Mouse (Mus musculus) forebrain, embryonic 13.5 days (tissue): ENCODE measurements around the gene Gcgr. TPM values are rescaled to one million over a fixed set of nuclear protein-coding genes. Genes with fewer than 3 reads are reported as not detected.
A peak's percentile ranks its signal among the peaks of the same experiment; 100 is the strongest.
"Not testable (repeated sequence)": the region's sequence is repeated elsewhere in the genome, so short reads cannot be mapped to it uniquely, and the experiment has no call there.

Source experiments
- ATAC-seq: fragments of 200-750 bp; cut with Nextera tagmentation; 2 replicates; pipeline ENCODE4 v1.8.0; 2017
- H3K27ac ChIP-seq: fragments of 300-500 bp; sonication (generic); 2 replicates; pipeline ENCODE4 v1.5.1; 2015; ENCODE audit warnings: inconsistent platforms, mild to moderate bottlenecking, moderate library complexity
- H3K27me3 ChIP-seq: fragments of 300-500 bp; sonication (generic); 2 replicates; pipeline ENCODE4 v1.6.1; 2015; ENCODE audit warnings: mild to moderate bottlenecking, inconsistent platforms
- H3K36me3 ChIP-seq: fragments of 300-500 bp; sonication (generic); 2 replicates; pipeline ENCODE4 v1.6.1; 2015; ENCODE audit warnings: mild to moderate bottlenecking, inconsistent platforms; ENCODE audit not compliant: poor library complexity, severe bottlenecking
- H3K4me1 ChIP-seq: fragments of 300-500 bp; sonication (generic); 2 replicates; pipeline ENCODE4 v1.6.1; 2015; ENCODE audit warnings: inconsistent platforms
- H3K4me2 ChIP-seq: fragments of 300-500 bp; sonication (generic); 2 replicates; pipeline ENCODE4 v1.6.1; 2015; ENCODE audit warnings: inconsistent platforms, mild to moderate bottlenecking, moderate library complexity
- H3K4me3 ChIP-seq: fragments of 300-500 bp; sonication (generic); 2 replicates; pipeline ENCODE4 v1.5.1; 2015; ENCODE audit warnings: mild to moderate bottlenecking, inconsistent platforms
- H3K9ac ChIP-seq: fragments of 300-500 bp; sonication (generic); 2 replicates; pipeline ENCODE4 v1.6.1; 2015; ENCODE audit warnings: mild to moderate bottlenecking, inconsistent platforms
- H3K9me3 ChIP-seq: fragments of 300-500 bp; sonication (generic); replicated peaks from 2 replicates; pipeline ENCODE4 v1.6.1; 2016; ENCODE audit warnings: inconsistent platforms
- WGBS: fragments of 180-500 bp; shearing (Covaris S2); methylation state at CpG from one replicate; pipeline ENCODE4 v1.1.7; 2015; 5-methylcytosine and 5-hydroxymethylcytosine counted together
- polyA plus RNA-seq: library from polyadenylated mRNA; unstranded; fragments of >200 nt; fragmentation: Nextera tagmentation; extraction: Ambion mirVana; gene quantifications from 2 replicates; pipeline ENCODE4 v1.2.1, GENCODE M21; 2015

Gene Gcgr
- polyA plus RNA-seq, 1 experiment from 2014 or later, result 0.08 TPM

GRCm38 (mm10) chr11:120558843-120559242 lies 28.3 kb downstream of the Gcgr start:
- WGBS, result 87% methylated on average over 6 of the region's 6 CpGs
- not testable (repeated sequence) for ATAC-seq
- peaks cover 53% of the 10 kb centered on the region for H3K36me3 ChIP-seq

DNA sequence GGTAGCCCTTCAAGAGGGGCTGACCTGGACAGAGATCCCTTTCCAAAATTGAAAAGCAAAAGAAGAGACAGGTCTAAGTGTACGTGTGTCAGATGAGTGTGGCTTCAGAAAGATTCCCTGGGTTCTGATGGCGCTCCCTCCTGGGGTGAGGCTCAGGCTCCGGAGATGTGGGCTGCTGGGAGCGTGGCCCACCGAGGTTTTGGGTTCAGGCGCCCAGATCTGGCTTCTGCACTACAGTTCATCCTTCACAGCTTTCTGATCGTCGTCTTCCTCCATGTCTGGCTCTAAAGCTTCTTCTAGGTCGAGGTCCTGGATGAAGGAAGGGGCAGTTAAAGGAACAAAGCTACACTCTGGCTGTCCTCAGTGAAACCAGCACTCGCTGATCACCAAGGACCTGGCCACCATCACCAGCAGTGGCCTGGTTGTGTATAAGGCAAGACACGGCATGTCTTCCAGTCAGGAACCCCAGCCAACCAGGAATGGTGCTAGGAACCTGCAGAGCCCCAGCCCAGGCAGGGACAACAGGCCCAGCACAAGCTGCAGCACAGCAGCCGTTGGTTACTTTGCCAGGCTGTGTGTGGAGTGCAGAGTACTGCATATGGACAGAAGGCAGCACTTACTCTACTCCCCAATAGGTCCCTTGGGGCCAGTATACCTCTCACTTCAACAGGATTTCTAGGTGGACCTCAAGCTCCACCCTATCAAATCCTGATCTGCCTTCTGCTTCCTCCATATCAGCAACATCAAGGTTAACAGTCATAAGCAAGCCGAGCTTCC lies 30.6 kb downstream of the Gcgr start:
- Histone ChIP-seq H3K9ac (no peak overlapping the region), H3K36me3 (peaks cover 76% of the 10 kb centered on the region), H3K4me2 (no peak overlapping the region), H3K27me3 (no peaks in the 10 kb centered on the region), H3K27ac (no peak overlapping the region), H3K4me3 (no peak overlapping the region), H3K4me1 (no peaks in the 10 kb centered on the region), H3K9me3 (peaks cover 11% of the 10 kb centered on the region)
- no peak for ATAC-seq
- 92% methylated on average over 13 of the region's 13 CpGs for WGBS

More at GRCm38 (mm10) chr11:120558843-120559242, 28.3 kb downstream of the Gcgr start:
- H3K27me3 ChIP-seq, H3K9ac ChIP-seq, H3K4me1 ChIP-seq, H3K4me2 ChIP-seq, H3K27ac ChIP-seq, H3K4me3 ChIP-seq: not testable (repeated sequence)
- peaks cover 11% of the 10 kb centered on the region for H3K9me3 ChIP-seq

DNA sequence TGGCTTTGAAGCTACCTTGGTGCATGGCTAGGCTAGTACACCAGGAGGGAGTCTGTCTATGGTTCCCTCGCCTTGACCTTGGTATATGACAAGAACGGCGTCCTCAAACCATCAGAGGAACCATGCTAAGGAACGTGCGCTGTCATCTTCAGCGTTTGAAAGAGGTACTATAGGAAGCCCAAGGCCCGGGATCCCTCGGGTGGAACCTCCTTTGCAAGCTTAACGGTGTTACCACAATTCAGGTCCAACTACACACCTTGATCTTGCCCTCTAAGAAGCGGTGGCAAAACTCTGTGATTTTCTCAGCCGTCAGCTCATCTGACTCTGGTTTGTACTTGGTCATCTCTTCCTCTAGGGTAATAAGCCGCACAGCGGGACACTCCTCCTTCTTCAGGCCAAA lies 32.5 kb downstream of the Gcgr start:
- Histone ChIP-seq H3K4me3 (no peak overlapping the region), H3K9ac (no peak overlapping the region), H3K4me2 (no peak overlapping the region), H3K4me1 (no peaks in the 10 kb centered on the region), H3K36me3 (peaks cover 94% of the 10 kb centered on the region), H3K9me3 (peaks cover 1% of the 10 kb centered on the region; the same call in 1 of the 2 replicates), H3K27me3 (no peaks in the 10 kb centered on the region), H3K27ac (no peak overlapping the region)
- no peak for ATAC-seq
- 96% methylated on average over 13 of the region's 13 CpGs for WGBS

DNA sequence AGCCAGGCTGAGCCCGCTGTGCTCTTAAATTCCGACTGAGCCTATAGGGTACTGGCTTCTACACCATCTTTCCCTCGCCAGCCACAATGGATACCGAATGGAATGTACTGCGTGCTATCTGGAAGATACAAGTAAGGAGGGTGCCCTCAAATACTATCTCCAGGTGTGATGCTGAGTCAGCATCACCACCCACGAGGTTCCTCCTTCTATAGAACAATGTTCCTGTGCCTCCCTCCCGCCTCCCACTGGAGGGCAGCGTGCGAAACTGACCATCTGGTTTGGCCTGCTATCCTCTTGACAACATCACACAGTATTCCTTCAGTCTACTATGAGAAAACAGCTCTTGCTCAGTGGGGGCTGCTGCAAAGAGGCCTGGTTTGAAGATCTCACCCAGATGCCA lies 34.6 kb downstream of the Gcgr start:
- no peaks in the 10 kb centered on the region for H3K9me3 ChIP-seq
- ATAC-seq, result no peak
- H3K36me3 ChIP-seq, result peaks cover 98% of the 10 kb centered on the region
- no peak overlapping the region for H3K27ac ChIP-seq
- H3K4me3 ChIP-seq, result no peak overlapping the region
- H3K4me2 ChIP-seq, result no peak overlapping the region
- no peaks in the 10 kb centered on the region for H3K27me3 ChIP-seq
- WGBS, result 89% methylated on average over 9 of the region's 9 CpGs
- peak overlapping the region; percentile 4; the same call in 1 of the 2 replicates for H3K9ac ChIP-seq
- no peaks in the 10 kb centered on the region for H3K4me1 ChIP-seq

DNA sequence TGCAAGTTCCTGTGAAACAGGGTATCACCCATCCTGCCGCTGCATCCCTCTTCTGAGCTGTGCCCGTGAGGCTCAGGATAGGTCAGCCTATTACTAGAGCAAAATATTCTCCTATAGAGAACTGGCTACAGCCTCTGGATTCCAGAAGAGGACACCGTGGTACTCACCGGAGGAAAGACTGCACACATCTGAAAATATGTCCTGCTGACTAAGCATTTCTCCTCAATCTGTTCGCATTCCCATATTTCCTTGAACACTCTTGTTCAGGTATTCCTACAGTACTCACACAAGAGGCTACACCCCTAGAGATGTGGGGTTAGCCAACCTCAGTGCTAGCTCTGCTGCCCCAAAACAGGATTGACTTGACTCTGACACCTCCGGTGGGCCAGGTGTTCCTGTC lies 37.8 kb downstream of the Gcgr start:
- ATAC-seq, result no peak
- H3K36me3 ChIP-seq, result peaks cover 80% of the 10 kb centered on the region
- WGBS, result 92% methylated on average over 6 of the region's 6 CpGs

DNA sequence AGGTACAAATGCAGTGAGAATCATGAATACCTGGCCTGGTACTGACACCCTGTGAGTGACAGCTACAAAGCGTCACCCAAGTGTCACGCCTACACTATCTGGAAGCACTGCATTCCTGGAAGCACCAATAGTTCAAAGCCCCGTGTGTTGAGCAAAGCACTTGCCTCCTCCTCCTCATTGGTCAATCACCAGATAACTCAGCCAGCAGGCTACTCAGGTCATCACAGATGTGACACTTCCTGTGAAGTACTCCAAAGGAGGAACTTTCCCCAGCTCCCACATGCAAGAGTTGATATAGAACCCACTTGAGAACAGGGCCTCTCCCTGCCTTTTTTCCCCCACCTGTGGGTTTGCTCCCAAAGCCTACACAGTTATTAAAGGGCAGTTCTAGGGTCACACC lies 40.6 kb downstream of the Gcgr start:
- H3K36me3 ChIP-seq, result peaks cover 52% of the 10 kb centered on the region
- 94% methylated on average over 3 of the region's 3 CpGs for WGBS
- peak overlapping the region; percentile 87 for H3K4me2 ChIP-seq
- H3K4me1 ChIP-seq, result peaks cover 23% of the 10 kb centered on the region
- no peaks in the 10 kb centered on the region for H3K27me3 ChIP-seq
- no peak overlapping the region for H3K27ac ChIP-seq
- peak overlapping the region; percentile 84 for H3K9ac ChIP-seq
- peak overlapping the region; percentile 80 for H3K4me3 ChIP-seq
- H3K9me3 ChIP-seq, result no peaks in the 10 kb centered on the region
- ATAC-seq, result no peak

More for the DNA sequence above, 37.8 kb downstream of the Gcgr start:
- Histone ChIP-seq H3K4me2 (no peak overlapping the region), H3K4me3 (no peak overlapping the region), H3K27me3 (no peaks in the 10 kb centered on the region), H3K9me3 (no peaks in the 10 kb centered on the region), H3K27ac (no peak overlapping the region), H3K9ac (peak overlapping the region; percentile 21; the same call in 1 of the 2 replicates), H3K4me1 (peaks cover 14% of the 10 kb centered on the region)

GRCm38 (mm10) chr11:120571754-120572416 lies 41.4 kb downstream of the Gcgr start:
- no peak for ATAC-seq
- peaks cover 45% of the 10 kb centered on the region for H3K36me3 ChIP-seq
- no peaks in the 10 kb centered on the region for H3K27me3 ChIP-seq
- H3K4me3 ChIP-seq, result peak overlapping the region; percentile 80
- WGBS, result 15% methylated on average over 11 of the region's 11 CpGs
- H3K4me2 ChIP-seq, result peak overlapping the region; percentile 87
- H3K9me3 ChIP-seq, result no peaks in the 10 kb centered on the region
- H3K4me1 ChIP-seq, result peaks cover 23% of the 10 kb centered on the region
- peak overlapping the region; percentile 84 for H3K9ac ChIP-seq
- peak overlapping the region; percentile 86 for H3K27ac ChIP-seq

- Histone ChIP-seq H3K4me1 (peaks cover 23% of the 10 kb centered on the region), H3K36me3 (peaks cover 45% of the 10 kb centered on the region), H3K27me3 (no peaks in the 10 kb centered on the region), H3K4me2 (peak overlapping the region; percentile 87), H3K9me3 (no peaks in the 10 kb centered on the region), H3K4me3 (peak overlapping the region; percentile 80), H3K9ac (peak overlapping the region; percentile 84), H3K27ac (peak overlapping the region; percentile 86)
- 0% methylated on average over 20 of the region's 24 CpGs for WGBS
- peak; percentile 17 for ATAC-seq
These were observed 41.9 kb downstream of the Gcgr start for GRCm38 (mm10) chr11:120572417-120572751.

GRCm38 (mm10) chr11:120572752-120573584 lies 42.5 kb downstream of the Gcgr start, which contains the start of gene P4hb:
P4hb (minus strand) TSS chr11:120573253.
- Histone ChIP-seq H3K27ac (peak within 1 kb of the TSS; percentile 86), H3K9ac (peak within 1 kb of the TSS; percentile 84), H3K27me3 (no peaks in the 10 kb centered on the region), H3K9me3 (no peaks in the 10 kb centered on the region), H3K4me2 (peak within 1 kb of the TSS; percentile 87), H3K4me3 (peak within 1 kb of the TSS; percentile 80), H3K36me3 (peaks cover 45% of the 10 kb centered on the region), H3K4me1 (peaks cover 23% of the 10 kb centered on the region)
- peak; percentile 96 for ATAC-seq
- WGBS, result under 1% methylated on average over 94 of the region's 94 CpGs

GRCm38 (mm10) chr11:120573585-120574277 lies 43.2 kb downstream of the Gcgr start:
- H3K27me3 ChIP-seq, result no peaks in the 10 kb centered on the region
- peak overlapping the region; percentile 83 for H3K9ac ChIP-seq
- peaks cover 45% of the 10 kb centered on the region for H3K36me3 ChIP-seq
- peak overlapping the region; percentile 86 for H3K27ac ChIP-seq
- H3K4me2 ChIP-seq, result peak overlapping the region; percentile 87
- peak overlapping the region; percentile 80 for H3K4me3 ChIP-seq
- no peak for ATAC-seq
- H3K4me1 ChIP-seq, result peaks cover 24% of the 10 kb centered on the region
- H3K9me3 ChIP-seq, result no peaks in the 10 kb centered on the region
- under 1% methylated on average over 23 of the region's 23 CpGs for WGBS

DNA sequence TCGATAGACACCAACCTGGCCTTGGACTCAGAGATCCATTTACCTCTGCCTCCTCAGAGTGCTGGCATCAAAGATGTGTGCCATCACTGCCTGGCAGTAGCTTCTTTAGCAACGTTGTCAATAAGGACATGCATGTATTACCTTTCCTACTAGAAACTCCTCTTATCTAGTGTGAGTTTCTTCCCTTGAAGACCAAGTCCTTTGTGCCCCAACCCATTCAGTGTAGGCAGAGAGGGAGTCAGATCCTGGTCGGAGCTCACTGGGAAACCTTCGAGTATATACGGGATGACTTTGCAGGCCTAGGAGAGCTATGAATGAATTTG lies 43.7 kb downstream of the Gcgr start:
- ATAC-seq, result no peak

More for the DNA sequence above, 43.7 kb downstream of the Gcgr start:
- Histone ChIP-seq H3K9ac (peak overlapping the region; percentile 83), H3K4me3 (peak overlapping the region; percentile 80), H3K4me1 (peaks cover 29% of the 10 kb centered on the region), H3K27me3 (no peaks in the 10 kb centered on the region), H3K36me3 (peaks cover 46% of the 10 kb centered on the region), H3K4me2 (peak overlapping the region; percentile 87), H3K27ac (no peak overlapping the region), H3K9me3 (no peaks in the 10 kb centered on the region)
- 44% methylated on average over 5 of the region's 5 CpGs for WGBS
